Mouse (Mus musculus): Measurements from ENCODE around the gene Ublcp1. TPM values are rescaled to one million over a fixed set of nuclear protein-coding genes. Genes with fewer than 3 reads are reported as not detected.
A peak's percentile ranks its signal among the peaks of the same experiment; 100 is the strongest.
"Not testable (repeated sequence)": the region's sequence is repeated elsewhere in the genome, so short reads cannot be mapped to it uniquely, and the experiment has no call there.

The Ublcp1 gene
- total and polyA plus RNA-seq, 3 experiments, result 18.9 to 34.1 (median 26.7) TPM

DNA sequence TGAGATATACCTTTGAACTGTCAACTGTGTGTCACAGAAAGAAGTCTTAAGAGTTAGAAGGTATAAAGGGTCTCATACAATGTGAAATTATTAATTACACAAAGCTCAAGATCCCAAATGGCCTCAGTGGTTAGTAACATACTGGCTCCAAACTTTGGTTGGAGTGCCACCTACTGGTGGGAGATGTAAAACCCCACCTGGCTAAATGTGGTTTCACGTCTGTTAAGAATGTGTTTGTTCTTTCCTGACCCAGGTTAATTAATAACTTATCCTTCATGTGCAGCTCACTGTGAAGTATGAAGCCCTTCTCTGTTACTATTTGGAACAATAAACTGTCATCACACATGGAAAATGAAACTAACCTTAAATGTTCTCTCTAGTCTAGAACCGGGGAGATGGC, 16.9 kb downstream of the Ublcp1 start (continued):
- TF ChIP-seq IRF4 (IDR thresholded peaks at IDR 0.05; ENCODE audit: low read depth, low read length), result peak; percentile 44; the same call in 1 of the 2 replicates

DNA sequence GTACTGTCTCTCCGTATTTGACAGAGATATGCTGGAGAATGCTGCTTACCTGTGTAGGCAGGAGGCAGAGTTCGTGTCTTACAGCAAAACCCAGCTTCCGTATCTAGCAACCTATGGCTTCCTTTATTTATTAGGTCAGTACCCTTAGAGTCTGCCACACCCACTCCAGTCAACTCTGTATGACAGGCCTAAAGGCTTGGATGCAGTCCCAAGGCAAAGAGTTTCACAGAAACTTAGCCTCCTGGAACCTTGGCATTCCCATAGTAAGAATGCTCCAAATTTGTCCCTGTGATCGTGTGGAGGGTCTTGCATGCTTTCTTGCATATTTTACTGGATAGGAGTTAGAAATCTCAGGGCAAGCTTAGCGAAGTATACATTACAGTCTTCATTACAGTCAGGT, 18.3 kb downstream of the Ublcp1 start:
- peaks cover 22 to 25% of the 10 kb centered on the region in 2 experiments for H3K36me3 ChIP-seq (replicated peaks in 1 of 2; ENCODE audit: control insufficient read depth in 1 of 2, insufficient read depth in 1 of 2, low read length in 1 of 2)
- H3K4me3 ChIP-seq (replicated peaks in 1 of 3; ENCODE audit: low read depth in 2 of 3, low read length in 2 of 3, poor library complexity in 1 of 3); H3K9ac ChIP-seq (ENCODE audit: insufficient read depth, low read depth); dilution Hi-C loops (cut with MboI; ENCODE audit: extremely low pct_ligation_motif_present, extremely low pct_unique_long_range_greater_than_20kb, low sequenced_read_pairs); H3K27me3 ChIP-seq (replicated peaks); H3K27ac ChIP-seq (ENCODE audit: insufficient read depth, low read depth); H3K4me1 ChIP-seq (ENCODE audit: control insufficient read depth in 1 of 2, insufficient read depth in 2 of 2); H3K9me3 ChIP-seq (replicated peaks; ENCODE audit: low read length); H3K4me2 ChIP-seq (ENCODE audit: insufficient read depth, low read depth, poor library complexity, severe bottlenecking); H3K79me2 ChIP-seq (replicated peaks; ENCODE audit: control insufficient read depth, extremely low read depth, insufficient read depth, poor library complexity, severe bottlenecking); DNase-seq (ENCODE audit: extremely low read depth): not testable (repeated sequence)
- in situ Hi-C loops (cut with MboI; ENCODE audit: low pct_ligation_motif_present, low pct_unique_long_range_greater_than_20kb, low sequenced_read_pairs), result loop anchor here (5.0 kb wide), 1 partner anchor 35 kb away; no protein-coding TSS in a partner anchor

DNA sequence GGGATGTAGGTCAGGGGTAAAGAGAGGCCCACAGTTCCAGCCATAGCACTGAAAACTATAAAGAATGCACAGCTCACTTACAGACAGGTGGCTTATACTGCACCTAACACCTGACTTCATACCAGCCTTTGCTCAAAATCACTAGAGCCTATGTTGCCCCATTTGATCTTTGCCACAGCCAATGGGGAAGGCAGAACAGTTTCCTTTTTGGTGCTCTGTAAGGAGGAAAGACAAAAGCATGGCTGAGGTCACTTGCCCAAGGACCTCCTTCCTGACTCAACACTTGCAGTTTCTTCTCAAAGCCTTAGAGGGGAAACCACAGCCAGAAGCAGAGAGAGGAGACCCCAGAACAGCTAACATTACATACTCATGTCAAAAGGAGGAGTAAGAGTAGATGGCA, 19.3 kb downstream of the Ublcp1 start:
- H3K27ac ChIP-seq (ENCODE audit: insufficient read depth, low read depth), result no peak overlapping the region
- DNase-seq (ENCODE audit: extremely low read depth), result no peak
- no peaks in the 10 kb centered on the region for H3K9me3 ChIP-seq (replicated peaks; ENCODE audit: low read length)
- peaks cover 0 to 5% of the 10 kb centered on the region in 2 experiments; a peak in 1 of 4 replicates for H3K4me1 ChIP-seq (ENCODE audit: control insufficient read depth in 1 of 2, insufficient read depth in 2 of 2)
- H3K4me2 ChIP-seq (ENCODE audit: insufficient read depth, low read depth, poor library complexity, severe bottlenecking), result no peak overlapping the region
- TF ChIP-seq MYC (IDR thresholded peaks at IDR 0.05; ENCODE audit: low read depth, low read length), result no peak
- TF ChIP-seq MEF2A (IDR thresholded peaks at IDR 0.05; ENCODE audit: borderline replicate concordance, low read depth, low read length), result no peak
- no peak for TF ChIP-seq JUN (IDR thresholded peaks at IDR 0.05; ENCODE audit: insufficient read depth, low read depth, low read length)
- no peak for TF ChIP-seq E2F4 (IDR thresholded peaks at IDR 0.05; ENCODE audit: insufficient replicate concordance, low read depth, low read length)
- no peak for TF ChIP-seq CHD1 (IDR thresholded peaks at IDR 0.05; ENCODE audit: low read depth, low read length)
- TF ChIP-seq USF2 (conservative IDR thresholded peaks at IDR 0.05; ENCODE audit: low read depth, low read length), result no peak
- TF ChIP-seq NRF1 (IDR thresholded peaks at IDR 0.05; ENCODE audit: low read depth, low read length), result no peak
- TF ChIP-seq GABPA (IDR thresholded peaks at IDR 0.05; ENCODE audit: insufficient replicate concordance, low read depth, low read length), result no peak
- no peak for TF ChIP-seq SIN3A (IDR thresholded peaks at IDR 0.05; ENCODE audit: low read length)
- no peak for TF ChIP-seq RAD21 (IDR thresholded peaks at IDR 0.05; ENCODE audit: low read depth, low read length)
- TF ChIP-seq BHLHE40 (IDR thresholded peaks at IDR 0.05; ENCODE audit: low read depth, low read length), result no peak
- no peak for TF ChIP-seq UBTF (IDR thresholded peaks at IDR 0.05; ENCODE audit: low read depth, low read length)
- TF ChIP-seq USF1 (IDR thresholded peaks at IDR 0.05; ENCODE audit: low read depth, low read length), result no peak
- no peak for TF ChIP-seq MAZ (IDR thresholded peaks at IDR 0.05; ENCODE audit: low read depth, low read length)
- no peaks in the 10 kb centered on the region for H3K27me3 ChIP-seq (replicated peaks)
- no peak overlapping the region for H3K4me3 ChIP-seq (replicated peaks in 1 of 3; ENCODE audit: low read depth in 2 of 3, low read length in 2 of 3, poor library complexity in 1 of 3)
- H3K9ac ChIP-seq (ENCODE audit: insufficient read depth, low read depth), result no peak overlapping the region
- in situ Hi-C loops (cut with MboI; ENCODE audit: low pct_ligation_motif_present, low pct_unique_long_range_greater_than_20kb, low sequenced_read_pairs) (loop anchor here (5.0 kb wide), 1 partner anchor 34 kb away; no protein-coding TSS in a partner anchor), dilution Hi-C loops (cut with MboI; ENCODE audit: extremely low pct_ligation_motif_present, extremely low pct_unique_long_range_greater_than_20kb, low sequenced_read_pairs) (no loop called here)
- peaks cover 16% of the 10 kb centered on the region in 2 experiments for H3K36me3 ChIP-seq (replicated peaks in 1 of 2; ENCODE audit: control insufficient read depth in 1 of 2, insufficient read depth in 1 of 2, low read length in 1 of 2)
- no peaks in the 10 kb centered on the region for H3K79me2 ChIP-seq (replicated peaks; ENCODE audit: control insufficient read depth, extremely low read depth, insufficient read depth, poor library complexity, severe bottlenecking)

Measured in CH12.LX (cell line).